Mouse (Mus musculus) megakaryocyte progenitor cell, adult 5-6 weeks (primary cell): ENCODE data around the gene Adra2b. TPM values are rescaled to one million over a fixed set of nuclear protein-coding genes. Genes with fewer than 3 reads are reported as not detected.

ENCODE experiments used
- ATAC-seq: replicated peaks from 2 replicates; pipeline ENCODE4 v1.8.0; 2016; ENCODE audit warnings: mild to moderate bottlenecking, moderate TSS enrichment, inconsistent platforms; ENCODE audit not compliant: poor library complexity
- total RNA-seq, 2 experiments: library from RNA; stranded (forward) in 1 of 2; stranded (reverse) in 1 of 2; fragments of 157-497, 149-512 nt in 1 of 2; fragments of 200-1000 nt in 1 of 2; gene quantifications; 2 replicates each; pipeline versions ENCODE4 v1.2.3 to v1.2.4; 2015 to 2017

Gene Adra2b
- not detected in 2 replicates for total RNA-seq (2015)
- total RNA-seq (2017) = not detected in 2 replicates

DNA sequence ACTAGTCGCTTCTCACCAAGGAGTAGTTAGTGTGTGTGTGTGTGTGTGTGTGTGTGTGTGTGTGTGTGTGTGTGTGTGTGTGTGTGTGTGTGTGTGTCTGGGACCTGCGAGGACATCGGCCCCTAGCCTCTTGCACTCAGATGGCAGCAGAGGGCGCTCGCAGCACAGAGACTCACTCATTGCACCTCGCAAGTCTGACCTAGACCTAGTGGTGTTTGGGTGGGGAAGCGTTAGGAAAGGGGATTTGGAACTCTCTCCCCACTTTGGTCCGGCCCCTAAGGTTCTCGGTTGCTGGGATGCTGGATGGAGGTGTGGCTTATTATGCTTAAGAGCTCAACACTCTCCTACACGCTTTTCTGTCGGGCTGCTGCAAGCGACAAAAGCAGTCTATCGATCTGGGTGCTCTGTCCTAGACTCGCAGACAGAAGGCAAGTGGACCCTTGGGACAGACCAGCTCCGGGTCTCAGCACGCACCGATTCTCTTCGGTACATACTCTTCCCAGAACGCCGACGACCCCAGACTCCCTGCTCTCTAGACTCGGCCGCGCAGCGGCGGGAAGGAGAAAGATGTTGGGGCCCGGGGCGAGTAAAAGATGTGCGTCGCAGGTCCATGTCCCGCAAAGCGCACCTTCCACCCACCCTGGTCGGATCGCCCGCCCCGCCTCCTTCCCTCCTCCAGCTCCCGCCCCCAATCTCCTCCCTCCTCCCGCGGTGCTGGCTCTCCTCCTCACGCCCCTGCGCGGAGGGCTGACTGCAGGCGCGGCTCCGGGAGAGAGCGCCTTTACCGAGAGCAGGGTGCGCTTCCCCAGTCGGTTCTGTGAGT is at the start of gene Adra2b:
Gene Adra2b (plus strand): TSS at position 750 of the 823 bp plus-strand sequence.
- peak; percentile 94 for ATAC-seq

DNA sequence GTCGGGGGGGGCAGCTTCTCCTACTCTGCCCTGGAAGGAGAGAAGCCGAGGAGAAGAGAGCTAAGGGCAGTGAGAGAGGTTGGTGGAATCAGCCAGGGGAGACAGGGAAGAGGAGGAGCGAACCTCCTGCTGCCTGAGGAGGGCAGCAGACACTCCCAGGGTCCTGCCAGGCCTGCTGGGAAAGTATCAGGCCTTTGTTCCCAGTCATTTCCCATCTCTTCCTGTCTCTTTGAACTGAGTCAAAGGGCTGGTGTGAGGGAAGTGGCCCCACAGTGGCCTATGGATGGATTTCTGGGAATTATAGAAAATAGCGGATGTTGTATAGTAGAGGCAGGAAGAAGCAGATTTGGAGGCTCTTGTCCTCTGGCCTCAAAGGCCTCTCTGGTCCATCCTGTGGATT is 49.1 kb upstream of the Adra2b start:
- ATAC-seq = no peak

DNA sequence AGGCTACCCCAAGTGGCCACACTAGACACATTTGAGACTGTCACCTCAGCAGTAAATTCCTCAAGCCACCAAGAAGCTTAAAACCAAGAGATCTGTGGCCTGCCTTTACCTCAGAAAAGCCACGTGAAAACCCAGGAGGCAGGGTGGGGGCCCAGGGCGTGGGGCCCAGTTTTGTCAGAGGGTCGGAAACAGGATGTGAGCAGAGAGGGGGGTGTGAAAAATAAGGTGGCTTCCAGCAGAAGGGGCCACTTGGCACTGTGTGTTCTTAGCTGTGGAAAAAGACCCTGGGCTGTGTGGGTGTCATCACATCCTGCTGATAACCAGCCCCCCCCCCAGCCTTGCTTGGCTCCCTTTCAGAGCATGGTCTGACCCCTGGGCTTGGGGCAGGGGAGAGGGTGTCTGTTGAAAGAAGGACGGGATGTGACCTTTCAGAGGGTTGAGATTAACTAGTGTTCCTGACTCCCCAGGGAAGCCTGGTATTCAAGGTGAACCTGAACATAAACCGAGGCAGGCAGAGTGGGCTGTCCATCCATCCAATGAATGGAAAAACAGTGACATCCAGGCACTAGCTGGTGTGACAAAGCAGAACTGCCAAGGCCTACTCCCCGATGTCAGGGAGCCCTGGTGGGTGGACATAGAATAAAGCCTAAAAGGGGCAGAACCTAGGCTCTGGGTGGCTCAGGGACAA is 48.4 kb upstream of the Adra2b start:
- ATAC-seq = peak; percentile 43

DNA sequence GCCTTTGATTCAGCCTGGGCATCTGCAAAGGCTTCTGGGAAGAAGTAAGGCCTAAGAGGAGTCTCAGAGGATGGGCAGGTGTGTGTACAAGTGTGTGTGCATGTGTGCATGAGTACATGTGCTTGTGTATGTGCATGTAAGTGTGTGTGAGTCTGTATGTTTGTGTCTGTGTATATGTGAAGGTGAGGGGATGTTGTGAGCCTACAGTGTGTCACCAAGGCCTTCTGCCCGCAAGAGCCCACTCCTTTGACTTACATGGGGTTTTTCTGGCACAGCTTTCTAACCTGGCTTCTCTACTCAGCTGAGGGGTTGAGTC is 47.9 kb upstream of the Adra2b start:
- no peak for ATAC-seq

DNA sequence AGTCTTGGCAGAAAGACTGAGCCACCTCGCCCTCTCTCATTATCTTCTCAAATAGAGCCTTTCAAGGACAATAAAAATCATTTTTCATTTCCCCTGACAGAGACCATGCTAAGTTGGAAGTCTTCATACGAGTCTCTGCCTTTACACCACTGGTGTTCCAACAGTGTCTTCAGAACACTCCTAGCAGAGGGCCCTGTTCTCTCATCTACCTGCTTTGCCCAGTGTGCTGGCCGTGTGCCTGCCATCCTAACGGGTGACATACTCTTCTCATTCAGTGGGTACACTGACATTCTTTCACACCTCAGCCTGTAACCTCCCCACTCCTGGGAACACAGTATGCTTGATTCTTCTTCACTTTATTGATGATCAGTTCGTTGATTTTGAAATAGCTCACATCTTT is 46.6 kb upstream of the Adra2b start:
- no peak for ATAC-seq

DNA sequence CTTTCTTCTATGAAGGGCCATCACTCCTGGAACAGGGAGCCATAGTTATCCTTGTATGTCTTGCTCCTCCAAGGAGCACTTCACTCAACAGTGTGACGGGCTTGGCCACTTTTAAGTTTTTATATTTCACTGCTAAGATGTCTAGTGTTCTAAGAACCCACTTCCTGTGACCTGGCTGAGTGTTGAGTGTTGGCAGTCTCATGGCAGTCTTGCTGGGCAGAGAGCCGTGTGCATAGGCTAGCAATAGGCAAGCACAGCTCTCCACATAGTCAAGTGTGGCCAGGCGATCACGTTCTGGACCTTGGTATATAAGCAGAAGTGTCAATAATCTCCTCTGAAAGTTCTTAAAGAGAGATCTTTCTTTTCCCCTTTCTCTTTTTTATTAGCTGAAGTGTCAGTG is 44.9 kb upstream of the Adra2b start:
- no peak for ATAC-seq

DNA sequence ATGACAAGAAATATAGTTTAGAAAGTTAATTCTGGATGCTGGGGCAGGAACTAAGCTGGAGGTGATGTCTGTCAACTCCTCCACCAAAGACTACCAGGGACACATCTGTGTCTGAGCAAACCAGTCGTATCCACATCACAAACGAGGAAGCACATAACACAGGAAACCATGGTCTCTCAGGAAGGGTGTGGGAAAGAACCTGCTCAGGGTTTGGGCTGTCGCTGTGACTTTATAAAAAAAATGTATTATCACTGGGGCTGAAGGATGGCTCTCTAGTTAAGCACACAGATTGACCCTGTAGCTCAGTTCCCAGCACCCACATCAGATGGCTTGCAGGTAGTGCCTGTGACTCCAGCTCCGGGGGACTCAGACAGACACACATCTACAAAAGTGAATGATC is 43.9 kb upstream of the Adra2b start:
- no peak for ATAC-seq

DNA sequence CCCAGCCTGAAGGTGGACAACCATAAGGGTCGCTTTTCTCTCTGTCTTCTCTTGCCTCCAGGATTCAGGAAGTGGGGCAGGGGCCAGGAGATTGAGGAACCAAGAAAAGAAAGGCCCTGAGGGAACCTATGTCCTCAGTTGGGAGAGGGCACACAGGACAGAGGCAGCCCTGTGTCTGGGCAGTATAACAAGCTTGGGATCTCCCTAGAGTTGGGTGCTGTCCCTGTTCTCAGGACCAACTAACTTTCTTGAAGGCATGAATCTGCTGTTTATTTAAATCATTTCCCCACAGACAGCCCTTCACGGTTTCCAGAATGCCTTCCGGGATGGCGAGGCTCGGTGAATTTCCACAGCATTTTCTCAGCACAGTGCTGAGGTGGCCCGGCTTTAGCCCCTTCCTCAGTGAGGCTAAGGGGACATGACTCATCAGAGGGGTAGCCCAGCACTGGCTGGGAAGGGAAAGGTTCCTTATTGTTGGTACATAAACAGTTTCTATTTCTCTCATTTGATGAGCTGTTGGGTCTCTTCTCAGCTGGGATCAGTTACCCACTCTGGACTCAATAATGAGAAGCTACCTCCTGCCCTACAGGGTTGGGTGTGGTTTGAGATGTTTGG is 40.2 kb upstream of the Adra2b start:
- peak; percentile 54 for ATAC-seq

DNA sequence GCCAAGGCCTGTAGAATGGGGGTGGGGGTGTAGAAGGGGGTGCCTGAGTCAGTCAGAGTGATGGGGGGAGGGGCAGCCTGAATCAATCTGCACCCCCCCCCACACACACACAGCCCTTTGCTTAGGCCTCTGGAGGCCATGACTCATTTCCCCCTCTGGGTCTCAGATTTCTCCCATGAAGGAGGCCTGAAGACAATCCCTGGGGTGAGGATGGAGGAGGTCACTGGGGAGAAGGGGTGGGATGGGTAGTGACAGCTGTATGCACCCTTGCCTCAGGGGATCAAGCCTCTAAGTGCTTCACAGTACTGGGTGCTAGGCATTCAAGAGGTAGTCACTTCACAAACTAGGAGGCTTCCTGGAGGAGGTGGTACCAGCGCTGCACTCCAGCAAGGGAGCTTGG is 39.3 kb upstream of the Adra2b start:
- no peak for ATAC-seq

DNA sequence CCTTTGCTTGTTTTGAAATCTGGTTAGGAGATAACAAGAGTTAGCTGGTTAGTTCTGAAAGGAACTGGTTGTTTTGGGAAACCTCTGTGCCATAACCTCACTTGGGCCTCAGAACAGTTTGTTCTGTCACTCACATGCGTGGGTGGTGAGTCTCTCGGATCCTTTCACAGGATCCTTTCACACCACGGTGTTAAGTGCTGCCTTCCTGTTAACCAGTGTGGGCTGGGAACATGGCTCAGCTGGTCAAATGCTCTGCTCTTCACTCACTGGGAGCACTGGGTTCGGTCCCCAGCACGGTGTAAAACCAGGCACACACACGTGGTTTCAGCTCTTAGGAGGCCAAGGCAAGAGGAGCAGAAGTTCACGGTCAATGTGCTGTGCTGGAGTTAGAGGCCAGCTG is 38.6 kb upstream of the Adra2b start:
- ATAC-seq = no peak

DNA sequence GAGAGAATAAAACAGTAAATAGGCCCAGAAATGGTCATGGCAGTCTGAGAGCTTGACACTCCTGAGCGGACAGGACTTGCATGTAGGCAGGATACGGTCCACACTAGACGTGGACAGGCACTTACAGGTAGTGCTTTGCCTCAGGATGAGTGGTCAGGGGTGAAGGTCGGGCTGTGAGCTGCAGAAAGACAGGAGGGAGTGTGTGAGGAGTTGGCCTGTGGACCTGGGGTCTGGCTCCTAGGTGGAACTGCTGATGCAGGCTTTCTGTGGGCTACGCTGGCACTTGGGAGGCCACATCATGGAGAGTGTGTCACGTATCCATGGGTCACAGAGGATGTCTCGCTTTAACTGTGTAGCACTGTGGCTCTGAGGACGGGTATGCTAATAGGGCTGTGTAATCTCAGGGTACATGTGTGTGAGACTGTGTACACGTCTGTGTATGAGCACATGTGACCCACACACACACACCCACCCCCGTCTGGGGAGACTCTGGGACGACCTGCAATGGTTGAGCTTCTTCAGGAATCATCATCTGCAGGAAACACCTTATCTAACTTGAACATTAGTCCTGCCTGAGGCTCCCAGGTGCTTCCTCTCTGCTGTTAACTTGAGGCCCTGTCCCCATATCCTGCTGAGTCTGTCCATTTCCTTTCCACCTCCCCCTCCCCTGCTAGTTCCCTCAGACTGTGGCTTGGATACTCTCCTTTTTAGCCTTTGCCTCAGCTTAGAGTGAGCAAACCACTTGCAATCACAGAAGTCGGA is 34.7 kb upstream of the Adra2b start:
- peak; percentile 89 for ATAC-seq

DNA sequence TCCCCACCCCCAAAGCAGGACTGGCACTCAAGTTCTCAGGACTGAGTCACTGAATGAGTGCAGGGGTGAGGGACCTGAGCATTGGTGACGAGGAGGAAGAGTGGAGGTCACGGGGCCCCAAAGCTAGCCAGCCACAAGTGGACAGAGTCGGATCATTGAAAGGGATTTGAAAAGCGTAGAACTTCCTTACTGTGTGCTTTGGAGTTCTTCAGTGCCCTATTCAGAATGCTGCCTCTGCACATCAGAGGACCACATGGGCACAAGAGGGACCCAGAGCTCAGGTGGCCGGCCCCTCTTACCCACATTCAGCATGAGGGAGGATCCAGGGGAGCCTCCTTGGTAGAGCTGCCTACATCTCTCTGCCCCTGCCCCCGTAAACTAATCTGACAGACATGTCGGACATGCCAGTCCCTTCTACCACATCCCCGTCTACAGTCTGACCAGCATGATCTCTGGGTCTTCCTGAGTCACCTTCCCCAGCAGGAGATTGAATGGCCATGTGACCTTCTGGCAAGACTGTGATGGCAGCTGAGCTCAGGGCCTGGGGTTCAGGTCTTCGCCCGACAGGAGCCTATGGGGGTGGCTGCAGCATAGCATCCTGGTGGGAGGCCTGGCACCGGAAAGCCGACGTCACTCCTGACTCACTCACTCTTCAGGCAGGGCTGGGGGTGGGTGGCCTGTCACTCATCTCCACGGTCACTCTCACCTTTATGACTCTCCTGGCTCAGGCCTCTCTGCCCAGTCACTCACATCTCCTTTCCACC is 30.0 kb upstream of the Adra2b start:
- no peak for ATAC-seq

DNA sequence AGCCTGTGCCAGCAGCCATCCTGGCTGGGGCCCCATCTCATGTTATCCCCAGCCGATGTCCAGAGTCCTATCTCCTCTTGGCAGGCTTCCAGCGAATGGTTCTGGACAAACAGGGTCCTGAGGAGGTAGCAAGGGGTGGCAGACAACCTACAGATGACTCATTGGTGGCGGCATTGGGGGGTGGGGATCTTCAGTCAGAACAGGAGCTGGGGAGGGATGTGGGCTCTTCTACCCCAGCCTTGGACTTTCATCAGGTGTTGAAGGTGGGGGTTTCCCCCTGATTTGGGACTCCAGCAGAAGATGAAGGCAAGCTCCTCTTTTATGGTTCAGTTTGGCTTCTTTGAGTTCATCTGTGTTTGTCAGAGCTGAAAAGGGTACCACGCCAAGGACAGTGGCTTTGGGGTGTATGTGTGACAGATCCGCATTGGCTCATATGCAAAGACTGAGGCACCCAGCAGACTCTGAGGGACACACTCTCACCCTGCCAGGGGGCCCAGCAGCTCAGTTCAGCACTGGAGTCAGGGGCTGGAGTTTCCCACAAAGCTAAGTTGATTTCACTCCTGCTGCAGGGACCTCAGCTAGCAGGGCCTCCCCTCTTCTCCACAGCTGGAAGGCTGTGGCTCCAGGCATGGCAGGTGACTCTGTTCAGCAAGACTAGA is 28.9 kb upstream of the Adra2b start:
- ATAC-seq = no peak

DNA sequence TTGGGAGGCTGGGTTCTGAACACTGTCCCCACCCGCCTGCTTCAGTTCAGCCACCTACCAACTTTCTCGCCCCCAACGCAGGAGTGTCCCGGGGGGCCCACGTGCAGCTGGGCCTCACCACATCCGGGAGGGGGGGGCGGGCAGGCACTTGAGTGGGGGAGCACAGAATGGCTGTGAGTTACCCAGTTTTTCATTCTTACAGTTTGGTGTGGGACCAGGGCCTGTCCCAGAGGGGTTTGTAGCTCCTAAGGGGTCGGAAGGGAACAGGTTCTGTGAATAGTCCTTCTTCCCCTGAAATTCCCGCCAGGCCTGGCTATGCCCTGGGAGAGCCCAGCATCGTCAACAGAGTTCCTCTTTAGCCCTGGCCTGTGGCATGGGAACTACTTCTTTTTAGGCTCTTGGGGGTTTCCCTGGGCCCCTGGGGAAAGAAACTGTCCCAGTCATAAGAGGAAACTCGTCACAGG is 27.9 kb upstream of the Adra2b start:
- ATAC-seq = 0 out of 2 replicates have a peak, but pooled peaks have one; percentile 7

DNA sequence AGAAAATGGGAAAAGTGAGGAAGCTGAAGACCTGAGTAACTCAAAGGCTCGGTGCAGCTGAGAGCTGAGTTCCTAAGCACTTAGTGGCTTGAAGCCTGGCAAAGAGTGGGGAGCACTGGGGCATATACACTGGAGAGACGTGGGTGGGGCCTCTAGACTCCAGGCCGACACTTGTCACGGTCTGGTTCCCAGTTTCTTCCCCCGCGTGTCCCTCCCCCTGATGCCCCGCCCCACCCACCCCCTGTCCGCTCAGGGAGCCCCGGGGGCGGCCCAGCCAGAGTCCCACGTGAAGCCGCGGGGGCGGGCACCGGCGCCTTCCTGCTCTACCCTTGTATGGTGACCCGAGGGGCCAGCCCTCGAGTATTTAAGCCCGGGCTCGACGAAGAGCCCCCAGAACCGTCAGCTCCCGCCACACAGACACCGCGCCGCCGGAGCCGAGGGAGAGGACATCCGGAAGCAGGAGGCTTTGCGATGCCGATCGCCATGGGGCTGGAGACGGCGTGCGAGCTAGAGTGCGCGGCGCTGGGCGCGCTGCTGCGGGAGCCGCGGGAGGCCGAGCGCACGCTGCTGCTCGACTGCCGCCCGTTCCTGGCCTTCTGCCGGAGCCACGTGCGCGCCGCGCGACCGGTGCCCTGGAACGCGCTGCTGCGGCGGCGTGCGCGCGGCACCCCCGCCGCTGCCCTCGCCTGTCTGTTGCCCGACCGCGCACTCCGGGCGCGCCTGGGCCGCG is 27.1 kb upstream of the Adra2b start, which contains the start of gene Dusp2:
Gene Dusp2 (plus strand): TSS at position 393 of the 730 bp plus-strand sequence.
- ATAC-seq = peak; percentile 56

DNA sequence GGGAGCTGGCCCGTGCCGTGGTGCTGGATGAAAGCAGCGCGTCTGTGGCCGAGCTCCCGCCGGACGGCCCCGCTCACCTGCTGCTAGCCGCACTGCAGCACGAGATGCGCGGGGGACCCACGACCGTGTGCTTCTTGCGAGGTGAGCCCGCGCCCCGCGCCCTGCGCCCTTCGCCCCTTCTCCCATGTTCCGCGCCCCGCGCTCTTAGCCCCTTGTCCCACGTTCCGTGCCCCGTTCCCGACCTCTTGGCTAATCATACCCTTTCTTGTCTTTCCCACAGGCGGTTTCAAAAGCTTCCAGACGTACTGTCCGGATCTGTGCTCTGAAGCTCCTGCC is 26.5 kb upstream of the Adra2b start:
- no peak; the same call in 1 of the 2 replicates for ATAC-seq

DNA sequence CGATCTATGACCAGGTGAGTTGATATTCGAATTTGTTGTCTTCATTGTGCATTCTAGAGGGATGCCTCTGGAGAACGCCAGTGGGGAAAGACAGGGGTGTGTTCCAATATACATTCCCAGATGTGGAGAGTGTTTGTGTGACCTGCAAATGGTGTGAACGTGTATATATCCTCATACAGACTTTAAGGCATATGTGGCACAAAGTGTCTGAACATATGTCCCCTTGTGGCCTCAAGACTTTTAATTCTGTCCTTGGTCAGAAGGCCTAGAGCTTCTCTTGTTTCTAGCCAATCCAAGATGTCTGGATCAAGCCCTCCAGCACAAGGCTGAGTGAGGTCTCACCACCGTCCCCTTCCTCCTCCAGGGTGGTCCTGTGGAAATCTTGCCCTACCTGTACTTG is 26.1 kb upstream of the Adra2b start:
- ATAC-seq = no peak

DNA sequence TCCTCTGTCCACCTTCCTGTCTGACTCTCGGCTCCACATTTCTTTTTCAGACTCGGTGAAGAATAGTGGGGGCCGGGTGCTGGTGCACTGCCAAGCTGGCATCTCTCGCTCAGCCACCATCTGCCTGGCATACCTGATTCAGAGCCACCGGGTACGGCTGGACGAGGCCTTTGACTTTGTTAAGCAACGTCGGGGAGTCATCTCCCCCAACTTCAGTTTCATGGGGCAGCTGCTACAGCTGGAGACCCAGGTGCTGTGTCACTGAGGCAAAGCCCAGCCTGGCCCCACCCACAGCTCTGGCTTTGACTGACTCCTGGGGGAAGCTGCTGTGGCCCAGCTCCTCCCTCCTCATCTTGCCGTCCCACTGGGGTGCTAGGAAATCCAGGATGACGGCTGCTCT is 25.5 kb upstream of the Adra2b start:
- peak; percentile 35 for ATAC-seq

DNA sequence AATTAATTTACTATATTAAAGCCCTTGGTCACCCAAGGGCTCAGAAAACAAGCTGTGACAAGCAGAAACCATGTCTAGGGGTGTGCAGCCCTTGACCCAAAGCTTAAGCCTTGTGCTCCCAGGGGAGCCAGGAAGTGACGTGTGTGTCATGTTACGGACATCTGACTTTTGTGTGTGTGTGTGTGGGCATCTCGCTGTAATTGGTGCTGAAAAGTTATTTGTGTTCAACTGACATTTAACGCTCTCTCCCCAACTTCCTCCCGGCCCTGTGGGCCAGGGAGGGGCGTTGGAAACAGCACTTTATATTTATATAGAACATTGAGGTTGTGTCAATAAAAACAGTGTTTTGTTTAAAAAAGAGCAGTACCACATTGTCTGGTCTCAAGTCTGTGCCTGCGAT is 25.0 kb upstream of the Adra2b start:
- ATAC-seq = no peak
